Mouse (Mus musculus): ENCODE measurements around the gene Gbf1. TPM values are rescaled to one million over a fixed set of nuclear protein-coding genes. Genes with fewer than 3 reads are reported as not detected.
"Not testable (repeated sequence)": the region's sequence is repeated elsewhere in the genome, so short reads cannot be mapped to it uniquely, and the experiment has no call there.

Gbf1 gene
- polyA plus RNA-seq, 1 experiment: 67.0 TPM

DNA sequence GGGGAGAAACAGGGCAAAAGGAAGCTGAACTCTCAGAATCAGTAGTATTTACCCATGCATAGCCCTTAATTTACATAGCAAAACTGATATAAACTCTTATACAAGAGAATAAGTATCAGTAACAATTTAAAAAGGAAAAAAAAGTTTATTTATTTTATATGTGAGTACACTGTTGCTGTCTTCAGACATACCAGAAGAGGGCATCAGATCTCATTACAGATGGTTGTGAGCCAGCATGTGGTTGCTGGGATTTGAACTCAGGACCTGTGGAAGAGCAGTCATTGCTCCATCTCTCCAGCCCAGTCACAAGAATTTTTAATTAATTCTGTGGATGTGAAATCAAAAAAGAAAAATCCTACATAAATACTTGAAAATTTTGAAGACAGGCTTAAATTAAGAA lies 65.0 kb downstream of the Gbf1 start:
- DNase-seq (ENCODE audit: extremely low spot score in 1 of 2, low spot score in 1 of 2): not testable (repeated sequence)

DNA sequence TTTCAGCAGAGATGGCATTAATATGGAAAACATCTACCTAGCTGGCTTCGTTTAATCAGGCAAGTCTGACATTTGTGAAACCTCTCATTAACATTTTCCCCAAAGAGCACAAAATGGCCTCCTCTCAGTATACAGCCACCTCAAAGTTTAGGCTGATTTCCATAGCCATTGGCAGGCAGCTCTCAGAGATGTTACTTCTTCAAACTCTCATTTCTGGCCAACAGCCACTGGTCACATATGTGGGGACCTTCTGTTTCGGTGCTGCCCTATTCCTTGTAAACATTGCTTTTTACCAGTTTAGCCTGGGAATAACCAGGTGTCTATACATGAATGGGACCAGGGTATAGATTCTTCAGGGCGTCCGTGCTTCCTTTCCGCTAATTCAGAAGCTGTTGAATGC lies 67.8 kb downstream of the Gbf1 start:
- DNase-seq (ENCODE audit: extremely low spot score in 1 of 2, low spot score in 1 of 2): no peak

DNA sequence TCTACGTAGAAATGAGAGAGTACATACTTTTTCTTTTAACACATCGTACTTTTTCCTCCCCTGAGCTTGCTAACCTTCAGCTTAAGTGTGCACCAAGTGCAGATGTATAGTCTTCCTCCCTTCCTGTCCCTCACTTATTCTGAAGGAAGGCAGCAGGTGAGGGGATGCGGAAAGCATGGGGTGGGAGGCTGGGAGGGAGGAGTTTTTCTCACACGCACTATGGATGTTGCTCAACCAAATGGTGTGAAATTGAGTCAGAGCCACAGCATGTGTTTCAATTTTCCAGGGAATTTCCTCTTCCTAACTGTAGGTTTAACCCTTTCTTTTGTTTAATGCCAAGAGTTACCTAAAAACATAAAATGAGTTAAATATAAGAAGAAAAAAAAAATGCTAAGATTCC lies 70.8 kb downstream of the Gbf1 start:
- DNase-seq (ENCODE audit: extremely low spot score in 1 of 2, low spot score in 1 of 2): peak in 1 of 2 experiments; percentile 26

DNA sequence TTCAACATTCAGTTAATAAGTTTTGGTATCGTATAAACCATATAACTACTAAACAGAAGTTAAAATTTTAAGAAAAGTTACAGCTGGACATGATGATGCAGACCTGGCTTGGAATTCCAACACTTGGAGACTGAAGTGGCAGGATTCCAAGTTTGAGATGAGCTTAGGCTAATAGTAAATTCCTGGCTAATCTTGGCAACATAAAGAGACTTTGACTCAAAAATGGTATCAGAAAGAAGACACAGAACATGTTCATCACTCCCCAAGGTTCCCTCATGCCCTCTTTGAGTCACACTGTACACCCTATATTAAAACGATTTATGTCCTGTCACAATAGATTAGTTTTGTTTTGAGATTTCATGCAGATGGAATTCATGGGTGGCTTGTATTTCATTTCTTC lies 72.6 kb downstream of the Gbf1 start:
- no peak for DNase-seq (ENCODE audit: extremely low spot score in 1 of 2, low spot score in 1 of 2)

DNA sequence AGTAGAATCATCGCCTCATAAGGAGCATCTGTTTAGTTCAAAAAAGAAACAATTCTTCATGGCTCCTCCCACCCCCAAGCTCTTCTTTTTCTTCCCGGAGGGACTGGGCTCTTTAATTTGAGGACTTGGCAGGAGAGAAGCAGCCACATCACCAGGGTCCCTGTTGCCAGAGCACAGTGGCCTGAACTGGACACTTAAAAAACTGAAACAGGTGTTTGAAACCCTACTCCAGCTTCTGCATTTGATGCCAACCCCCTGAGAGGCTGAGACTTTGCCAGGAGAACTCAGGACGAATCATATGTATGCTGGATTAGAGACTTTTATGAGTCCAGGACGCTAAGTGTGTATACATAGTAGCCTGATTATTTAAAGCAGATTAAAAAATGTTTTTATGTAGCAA lies 73.2 kb downstream of the Gbf1 start:
- no peak for DNase-seq (ENCODE audit: extremely low spot score in 1 of 2, low spot score in 1 of 2)

DNA sequence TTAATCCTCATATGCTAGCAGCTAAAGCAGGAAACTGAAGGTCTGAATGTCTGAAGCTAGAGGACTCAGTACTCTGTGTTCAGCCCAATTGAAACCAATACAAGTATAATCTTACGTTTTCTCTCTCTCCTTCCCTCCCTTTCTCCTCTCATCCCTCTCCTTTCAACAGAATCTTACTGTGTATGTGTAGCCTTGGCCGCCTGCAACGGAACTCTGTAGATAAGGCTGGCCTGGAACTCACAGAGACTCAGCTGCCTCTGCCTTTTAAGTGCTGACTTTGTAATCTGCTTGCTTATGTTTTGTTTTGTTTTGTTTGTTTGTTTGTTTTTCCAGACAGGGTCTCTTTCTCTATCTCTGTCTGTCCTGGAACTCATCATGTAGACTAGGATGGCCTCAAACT lies 74.0 kb downstream of the Gbf1 start:
- no peak for DNase-seq (ENCODE audit: extremely low spot score in 1 of 2, low spot score in 1 of 2)

DNA sequence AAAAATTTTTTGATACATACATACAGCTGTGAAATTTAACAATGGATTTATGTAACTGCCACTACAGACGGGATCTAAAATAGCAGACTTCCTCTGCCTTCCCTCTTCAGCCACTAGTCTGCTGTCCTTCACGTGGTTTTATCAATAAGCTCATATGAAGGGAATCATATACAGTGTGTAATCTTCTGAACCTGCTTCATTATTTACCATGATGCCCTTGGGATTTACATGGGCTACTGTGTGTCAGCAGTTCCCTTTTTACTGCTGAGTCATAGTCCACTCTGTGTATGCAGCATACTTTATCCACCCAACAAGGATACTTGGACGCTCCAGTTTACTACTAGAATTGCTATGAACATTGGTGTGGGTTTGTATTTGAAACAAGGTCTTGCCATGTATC lies 75.0 kb downstream of the Gbf1 start:
- no peak for DNase-seq (ENCODE audit: extremely low spot score in 1 of 2, low spot score in 1 of 2)

DNA sequence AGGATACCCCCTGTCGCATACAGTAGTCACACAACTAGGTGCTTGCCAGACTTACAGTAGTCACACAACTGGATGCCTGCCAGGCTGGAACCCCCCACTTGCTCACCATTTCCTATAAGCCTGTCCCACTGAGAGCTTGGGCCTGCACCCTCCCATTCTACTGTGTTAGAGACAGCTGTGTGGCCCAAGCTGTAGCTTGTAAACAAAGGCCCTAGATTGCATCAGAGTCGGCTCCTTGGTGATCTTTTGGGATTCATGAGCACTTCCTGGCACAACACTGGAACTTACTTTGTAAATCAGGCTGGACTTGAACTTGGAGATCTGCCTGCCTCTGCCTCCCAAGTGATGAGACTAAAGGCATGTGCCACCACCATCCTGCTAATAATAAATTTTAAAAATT lies 82.1 kb downstream of the Gbf1 start:
- no peak for DNase-seq (ENCODE audit: extremely low spot score in 1 of 2, low spot score in 1 of 2)

DNA sequence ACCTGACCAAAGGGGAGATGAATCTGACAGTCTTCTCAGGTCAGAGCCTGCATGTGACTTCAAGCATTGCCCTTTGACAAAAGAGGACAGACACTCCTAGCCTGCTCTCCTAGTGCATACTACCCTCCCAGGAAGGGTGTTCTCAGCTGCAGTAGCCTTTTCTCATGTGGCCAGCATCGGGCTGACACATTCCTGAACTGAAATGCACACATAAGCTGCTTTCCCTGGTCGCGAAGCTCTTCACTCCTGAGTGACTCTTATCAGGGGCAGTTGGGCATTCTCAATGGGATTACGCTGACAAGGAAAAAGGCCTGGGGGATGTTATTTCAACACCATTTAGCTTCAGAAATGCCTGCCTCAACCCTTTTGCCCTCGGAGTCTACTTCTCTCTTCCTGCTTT lies 84.3 kb downstream of the Gbf1 start:
- no peak for DNase-seq (ENCODE audit: extremely low spot score in 1 of 2, low spot score in 1 of 2)

DNA sequence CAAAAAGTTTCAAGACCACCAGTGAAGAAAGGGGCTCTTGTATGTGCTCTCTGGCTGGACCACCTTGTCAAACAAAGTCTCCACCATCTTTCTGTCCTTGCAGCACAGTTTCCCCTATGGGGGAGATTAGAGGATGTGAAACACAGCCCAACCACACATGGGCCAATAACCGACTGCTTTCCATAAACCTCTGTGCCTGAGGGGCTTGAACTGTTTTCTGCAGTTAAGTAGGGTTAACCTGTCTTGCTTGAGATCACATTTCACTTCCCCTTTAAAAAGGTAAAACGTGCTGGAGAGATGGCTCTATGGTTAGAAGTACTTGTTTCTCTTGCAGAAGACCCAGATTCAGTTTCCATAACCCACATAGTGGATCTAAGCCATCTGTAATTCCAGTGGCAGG lies 87.9 kb downstream of the Gbf1 start:
- no peak for DNase-seq (ENCODE audit: extremely low spot score in 1 of 2, low spot score in 1 of 2)

DNA sequence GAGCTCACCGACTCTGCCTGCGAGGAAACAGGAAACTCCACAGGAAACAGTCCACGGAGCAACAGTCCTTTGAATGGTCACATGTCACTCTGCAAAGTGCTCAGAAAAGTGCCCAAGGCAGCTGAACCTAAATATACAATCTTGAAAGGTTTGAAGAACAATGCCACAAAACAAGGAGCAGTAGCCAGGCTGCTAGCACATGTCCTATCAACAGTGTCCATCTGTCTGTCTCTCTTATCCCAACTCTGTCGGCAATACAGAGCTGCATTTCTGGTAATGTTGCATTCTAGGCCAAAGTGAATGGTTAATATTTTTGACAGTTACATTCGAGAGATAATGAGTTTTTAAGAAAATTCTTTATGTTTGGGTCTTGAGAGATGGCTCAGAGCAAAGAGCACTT lies 90.1 kb downstream of the Gbf1 start:
- DNase-seq (ENCODE audit: extremely low spot score in 1 of 2, low spot score in 1 of 2): no peak

DNA sequence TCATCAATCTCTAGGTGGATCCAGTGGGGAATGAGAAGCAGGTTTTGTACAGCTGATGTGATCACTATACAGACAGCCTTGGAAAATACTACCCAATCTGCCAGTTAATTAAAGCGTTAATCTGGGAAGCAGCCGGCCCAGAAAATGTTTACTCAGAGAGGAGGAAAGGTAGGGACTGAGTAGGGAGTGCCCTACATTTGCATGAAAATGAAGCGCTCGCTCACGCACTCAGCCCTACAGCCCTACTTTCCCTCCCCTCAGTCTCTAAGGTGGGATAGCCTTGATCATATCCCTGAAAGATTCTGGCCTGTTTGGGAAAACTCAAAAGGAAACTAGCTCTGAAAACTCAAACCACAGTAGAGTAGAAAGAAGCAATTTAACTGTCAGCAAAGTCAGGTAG lies 92.3 kb downstream of the Gbf1 start:
- no peak for DNase-seq (ENCODE audit: extremely low spot score in 1 of 2, low spot score in 1 of 2)

DNA sequence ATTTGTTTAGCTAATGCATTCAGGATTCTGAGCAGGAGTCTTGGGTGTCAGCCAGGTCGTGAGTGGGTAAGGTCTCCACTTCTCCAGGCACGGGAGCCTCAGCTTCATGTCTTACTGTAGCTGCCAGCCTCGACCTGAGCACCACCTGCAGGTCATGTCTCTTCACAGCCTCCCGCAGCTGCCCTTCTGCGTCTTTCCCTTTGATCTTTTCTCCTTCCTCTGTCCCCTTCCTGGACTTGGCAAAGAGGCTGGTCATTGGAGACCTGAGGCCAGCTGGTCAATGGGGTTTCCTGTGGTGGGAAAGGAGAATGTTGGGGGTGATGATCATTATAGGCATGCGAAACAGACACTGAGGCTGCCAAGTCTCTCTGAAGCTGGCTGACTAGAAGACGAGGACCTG lies 96.7 kb downstream of the Gbf1 start:
- no peak for DNase-seq (ENCODE audit: extremely low spot score in 1 of 2, low spot score in 1 of 2)

DNA sequence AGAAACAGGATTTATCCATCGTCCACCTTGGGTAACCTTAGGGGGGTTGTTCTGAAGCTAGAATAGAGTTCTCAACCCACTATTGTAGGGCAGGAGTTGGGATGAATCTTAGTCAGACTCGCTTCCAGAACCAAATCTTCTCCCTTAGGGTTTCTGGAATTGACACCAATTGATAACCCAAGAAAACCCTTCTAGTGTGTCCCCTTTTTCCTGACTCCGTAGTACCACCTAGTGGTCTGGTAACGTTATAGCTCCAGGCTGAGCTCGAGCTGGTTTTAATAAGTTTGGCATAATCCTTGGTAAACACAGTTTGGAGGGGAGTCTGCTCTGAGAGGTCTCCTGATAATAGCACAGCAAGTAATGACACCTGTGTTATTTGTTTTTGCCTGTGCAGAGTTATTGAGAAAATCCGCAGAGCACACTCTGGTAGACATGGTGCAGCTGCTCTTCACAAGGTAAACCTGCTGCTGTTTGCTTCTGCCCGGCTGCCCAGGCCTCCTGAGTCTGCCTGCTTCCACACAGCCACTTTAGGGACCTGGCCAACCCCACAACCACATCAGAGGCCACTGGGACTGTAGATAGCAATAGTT lies 101.9 kb downstream of the Gbf1 start:
- DNase-seq (ENCODE audit: extremely low spot score in 1 of 2, low spot score in 1 of 2): peak in 1 of 2 experiments; percentile 65

DNA sequence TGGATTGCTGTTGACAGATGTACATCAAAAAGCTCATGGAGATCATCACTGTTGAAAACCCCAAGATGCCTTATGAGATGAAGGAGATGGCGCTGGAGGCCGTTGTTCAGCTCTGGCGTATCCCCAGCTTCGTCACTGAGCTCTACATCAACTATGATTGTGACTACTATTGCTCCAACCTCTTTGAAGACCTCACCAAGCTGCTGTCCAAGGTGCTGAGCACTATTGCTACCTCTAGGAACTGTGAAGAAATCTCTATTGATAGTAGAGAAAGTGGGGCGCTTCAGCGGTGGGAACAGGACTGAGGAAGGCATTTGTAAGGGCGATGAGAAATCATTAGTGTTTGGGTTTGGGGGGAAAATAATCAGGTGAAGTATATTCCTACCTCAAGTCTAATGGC lies 112.5 kb downstream of the Gbf1 start:
- no peak for DNase-seq (ENCODE audit: extremely low spot score in 1 of 2, low spot score in 1 of 2)

DNA sequence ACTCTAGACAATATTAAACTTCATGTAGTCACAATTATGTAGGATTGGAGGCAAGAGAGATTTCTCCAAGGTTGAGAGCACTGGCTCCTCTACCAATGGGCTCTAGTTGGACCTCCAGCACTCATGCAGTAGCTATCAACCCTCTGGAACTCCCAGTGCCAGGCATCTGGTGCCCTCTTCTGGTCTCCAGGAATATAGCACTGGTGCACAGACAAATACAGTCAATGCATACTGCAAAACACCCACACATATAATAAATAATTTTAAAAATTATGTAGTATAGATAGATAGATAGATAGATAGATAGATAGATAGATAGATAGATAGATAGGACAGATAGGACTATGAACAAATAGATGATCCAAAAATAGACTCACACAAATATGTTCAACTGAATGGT lies 123.0 kb downstream of the Gbf1 start:
- no peak for DNase-seq (ENCODE audit: extremely low spot score in 1 of 2, low spot score in 1 of 2)

DNA sequence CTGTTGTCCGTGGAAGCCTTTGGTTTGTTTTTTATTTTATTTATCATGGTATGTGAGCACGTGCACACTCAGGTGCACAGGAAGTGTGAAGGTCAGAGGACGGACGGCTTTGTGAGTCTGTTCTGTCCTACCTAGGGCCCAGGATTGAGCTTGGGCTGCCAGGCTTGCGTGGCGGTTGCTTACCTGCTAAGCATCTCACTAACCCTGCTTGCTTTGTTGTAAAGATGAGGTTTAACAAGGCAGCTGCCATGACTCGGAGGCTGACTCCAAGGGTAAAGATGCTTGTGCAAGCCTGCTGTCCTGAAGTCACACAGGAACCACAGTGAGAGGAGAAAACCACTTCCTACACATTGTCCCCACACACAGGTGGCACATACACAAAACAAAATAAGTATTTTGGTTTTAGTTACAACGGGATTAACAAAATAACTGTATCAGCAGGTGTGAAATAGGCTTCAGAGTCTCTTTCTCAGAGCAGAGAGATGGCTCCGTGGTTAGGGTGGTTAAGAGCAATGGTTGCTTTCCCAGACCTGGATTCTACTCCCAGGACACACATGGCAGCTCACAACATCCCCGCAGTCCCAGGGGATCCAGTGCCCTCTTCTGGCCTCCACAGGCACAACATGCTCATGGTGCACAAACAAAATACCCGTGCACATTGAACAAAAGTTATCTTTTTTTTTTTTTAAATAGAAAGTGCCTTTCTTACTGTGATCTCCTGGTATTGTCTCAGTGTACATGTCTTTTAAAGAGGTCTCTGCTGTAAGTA lies 130.0 kb downstream of the Gbf1 start:
- DNase-seq (ENCODE audit: extremely low spot score in 1 of 2, low spot score in 1 of 2): no peak

DNA sequence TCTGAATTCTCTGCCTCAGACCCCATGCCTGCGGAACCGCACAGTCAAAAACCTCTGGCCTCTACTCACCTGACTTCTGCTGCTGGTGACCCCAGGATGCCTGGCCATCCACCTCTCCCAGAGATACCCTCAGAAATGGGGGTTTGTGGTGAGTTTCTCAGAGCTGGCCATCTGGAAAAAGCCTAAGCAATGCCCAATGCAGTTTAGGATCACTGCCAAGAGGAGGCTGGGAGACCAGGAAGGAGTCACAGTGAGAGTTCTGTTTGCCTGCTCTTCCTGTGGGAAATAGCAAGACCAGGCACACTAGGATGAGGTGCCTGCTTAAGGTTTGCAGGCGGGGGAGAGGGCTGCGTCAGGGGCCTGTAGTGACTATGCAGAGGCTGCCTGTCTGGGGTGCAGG lies 132.4 kb downstream of the Gbf1 start:
- no peak for DNase-seq (ENCODE audit: extremely low spot score in 1 of 2, low spot score in 1 of 2)

DNA sequence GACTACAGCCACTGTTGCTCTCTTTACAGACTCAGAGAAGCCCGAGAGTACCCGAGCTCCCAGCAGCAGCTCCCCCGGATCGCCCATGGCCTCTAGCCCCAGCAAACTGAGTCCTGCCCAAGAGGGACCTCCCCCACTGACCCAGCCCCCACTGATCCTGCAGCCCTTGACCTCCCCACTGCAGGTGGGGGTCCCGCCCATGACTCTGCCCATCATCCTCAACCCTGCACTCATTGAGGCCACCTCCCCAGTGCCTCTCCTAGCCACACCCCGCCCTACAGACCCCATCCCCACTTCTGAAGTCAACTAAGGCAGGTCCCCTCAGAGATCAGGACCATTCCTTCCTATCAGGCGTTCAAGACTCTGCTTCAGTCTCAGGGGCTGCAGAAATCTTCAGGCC lies 133.3 kb downstream of the Gbf1 start:
- DNase-seq (ENCODE audit: extremely low spot score in 1 of 2, low spot score in 1 of 2): no peak

DNA sequence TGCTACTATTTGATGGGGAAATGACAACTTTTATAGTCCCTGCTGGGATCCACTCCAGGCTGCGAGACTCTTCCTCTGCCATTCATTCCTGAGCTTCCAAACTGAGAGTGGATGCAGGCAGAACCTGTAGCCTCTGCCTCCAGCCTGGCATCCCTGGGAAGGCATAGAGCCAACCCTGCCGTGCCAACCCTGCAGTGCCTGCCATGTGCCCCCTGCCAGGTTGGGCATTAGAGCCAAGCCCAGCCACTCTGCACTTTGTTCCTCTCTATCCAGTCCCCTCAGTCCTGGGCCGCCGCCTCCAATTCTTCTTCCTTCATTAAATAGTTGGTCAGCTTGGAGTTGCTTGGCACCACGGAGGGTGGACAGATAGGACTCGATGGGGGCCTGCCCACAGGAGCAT lies 133.7 kb downstream of the Gbf1 start:
- no peak for DNase-seq (ENCODE audit: extremely low spot score in 1 of 2, low spot score in 1 of 2)

DNA sequence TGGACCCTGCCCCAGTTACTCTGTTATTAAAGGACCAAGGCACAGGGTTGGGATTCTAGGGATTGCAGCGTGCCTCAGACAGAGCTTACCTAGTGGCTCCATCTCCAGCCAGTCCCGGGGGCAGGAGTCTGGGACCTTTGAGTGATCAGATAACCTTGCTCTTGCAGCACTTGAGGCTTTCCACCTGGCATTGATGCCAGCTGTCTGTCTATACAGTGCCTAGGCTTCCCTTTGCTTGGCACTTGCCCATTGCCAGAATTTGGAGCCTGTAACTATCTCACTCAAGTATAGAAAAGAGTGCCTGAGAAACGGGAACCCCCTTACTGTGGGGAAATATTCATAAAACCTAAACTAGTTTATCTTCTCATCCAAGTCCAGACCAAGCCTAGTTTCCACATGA lies 134.6 kb downstream of the Gbf1 start:
- DNase-seq (ENCODE audit: extremely low spot score in 1 of 2, low spot score in 1 of 2): no peak

DNA sequence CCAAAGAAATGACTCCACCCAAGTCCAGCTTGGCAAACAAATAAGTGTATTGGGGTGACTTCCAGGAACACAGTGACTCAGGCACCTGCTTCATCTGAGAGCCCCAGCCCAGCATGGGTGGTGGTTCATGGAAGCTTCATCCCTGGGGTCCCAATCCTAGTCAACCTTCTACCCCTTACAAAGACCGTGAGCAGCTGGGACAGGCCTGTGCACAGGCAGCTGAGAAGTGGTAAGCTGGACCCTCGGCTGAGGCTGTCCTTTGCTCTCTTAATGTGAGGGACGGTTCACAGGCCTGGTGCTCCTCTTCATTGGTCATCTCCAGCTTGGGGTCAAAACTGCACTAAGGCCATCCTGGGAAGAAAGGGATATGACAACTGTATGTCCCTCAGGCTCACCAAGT lies 135.3 kb downstream of the Gbf1 start:
- DNase-seq (ENCODE audit: extremely low spot score in 1 of 2, low spot score in 1 of 2): no peak
